Mouse (Mus musculus): ENCODE measurements around the gene 1700067P10Rik. TPM values are rescaled to one million over a fixed set of nuclear protein-coding genes. Genes with fewer than 3 reads are reported as not detected.
A peak's percentile ranks its signal among the peaks of the same experiment; 100 is the strongest.

The 1700067P10Rik gene
- polyA plus RNA-seq (2017; shearing (Covaris generic)): not detected

DNA sequence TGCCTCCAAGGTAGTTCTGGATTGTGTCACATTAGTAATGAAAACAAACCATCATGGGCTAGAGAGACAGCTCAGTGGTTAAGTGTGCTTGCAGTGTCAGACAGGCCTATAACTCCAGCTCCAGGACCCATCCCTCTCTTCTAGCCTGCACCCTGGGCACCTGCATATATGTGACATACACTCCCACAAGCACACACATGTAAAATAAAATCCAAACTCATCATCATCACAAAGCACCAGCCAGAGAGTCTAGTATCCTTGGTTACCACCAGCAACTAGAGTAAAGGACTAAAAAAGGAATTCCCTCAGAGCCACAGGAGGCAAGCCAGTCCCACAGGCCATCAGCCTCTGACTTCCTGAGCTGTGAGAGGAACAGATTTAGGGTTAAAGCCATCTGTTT lies at the start of gene 1700067P10Rik:
Gene 1700067P10Rik (plus strand): TSS at position 301 of the 400 bp plus-strand sequence.
- no peak for ATAC-seq

- ATAC-seq: peak; percentile 67
These were observed 47.5 kb upstream of the 1700067P10Rik start for GRCm38 (mm10) chr17:48041351-48042287.

DNA sequence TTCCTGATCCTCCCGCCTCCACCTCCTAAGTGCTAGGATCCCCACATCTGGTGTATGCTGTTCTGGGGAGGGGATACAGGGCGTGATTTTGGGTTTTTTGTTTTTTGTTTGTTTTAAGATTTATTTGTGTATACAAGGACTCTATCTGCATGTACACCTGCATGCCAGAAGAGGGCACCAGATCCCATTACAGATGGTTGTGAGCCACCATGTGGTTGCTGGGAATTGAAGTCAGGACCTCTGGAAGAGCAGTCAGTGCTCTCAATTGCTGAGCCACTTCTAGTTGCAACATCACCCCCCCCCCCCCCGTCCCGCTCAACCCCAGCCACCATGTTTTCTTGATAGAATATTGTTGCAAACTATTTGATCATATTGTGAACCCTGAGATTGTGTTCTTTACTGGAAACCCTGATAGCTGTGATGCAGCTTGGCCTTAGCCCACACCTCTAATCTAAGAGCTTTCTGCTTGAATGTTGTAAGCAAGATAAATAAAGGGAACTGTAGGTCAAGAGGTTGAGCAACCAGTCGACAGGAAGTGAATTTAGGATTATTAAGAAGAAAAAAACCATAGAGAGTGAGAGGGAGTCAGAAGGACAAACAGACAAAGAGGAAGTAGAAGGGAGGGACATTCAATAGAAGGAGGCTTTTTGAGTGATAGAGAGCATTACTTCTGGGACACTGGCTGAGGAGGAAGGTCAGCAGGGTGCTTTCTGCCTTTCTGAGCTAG lies 45.8 kb upstream of the 1700067P10Rik start:
- ATAC-seq: no peak

- ATAC-seq: peak; percentile 22
These were observed 43.5 kb upstream of the 1700067P10Rik start for GRCm38 (mm10) chr17:48045631-48046030.

GRCm38 (mm10) chr17:48051638-48052337 lies 37.3 kb upstream of the 1700067P10Rik start:
- ATAC-seq: no peak

GRCm38 (mm10) chr17:48052338-48053067 lies 36.6 kb upstream of the 1700067P10Rik start:
- ATAC-seq: no peak

DNA sequence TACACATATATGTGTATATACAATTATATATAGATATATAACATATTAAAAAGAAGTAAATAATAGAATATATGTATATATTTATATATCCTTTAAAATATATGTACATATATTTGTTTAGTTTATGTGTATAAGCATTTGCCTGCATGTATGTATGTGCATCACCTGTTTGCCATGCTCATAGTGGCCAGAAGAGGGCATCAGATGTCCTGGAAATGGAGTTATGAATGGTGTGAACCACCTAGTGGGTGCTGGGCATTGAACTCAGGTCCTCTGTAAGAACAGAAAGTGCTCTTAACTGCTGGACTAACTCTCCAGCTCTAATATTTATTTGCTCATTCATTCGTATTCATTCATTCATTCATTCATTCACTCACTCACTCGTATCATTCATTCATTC lies 35.5 kb upstream of the 1700067P10Rik start:
- no peak for ATAC-seq

- ATAC-seq: no peak
These were observed 33.9 kb upstream of the 1700067P10Rik start for GRCm38 (mm10) chr17:48055076-48055816.

DNA sequence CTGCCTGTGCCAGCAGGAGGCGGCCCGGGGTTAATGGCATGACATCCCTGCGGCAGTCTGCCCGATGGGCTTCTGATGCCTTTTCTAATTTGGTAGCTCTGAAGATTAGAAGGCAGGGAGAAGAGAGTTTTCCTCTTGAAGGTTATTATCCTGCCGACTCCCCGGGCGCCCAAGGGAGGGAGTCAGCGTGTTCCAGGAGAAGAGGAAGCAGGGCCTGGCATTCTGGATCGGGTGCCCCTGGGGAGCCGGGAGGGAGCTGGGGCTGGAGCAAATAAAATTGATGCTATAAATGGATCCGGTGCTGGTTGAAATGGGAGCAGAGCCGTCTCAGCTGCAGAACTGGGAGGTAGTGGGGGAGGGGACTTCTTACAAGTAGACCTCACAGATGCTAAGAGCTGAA lies 31.7 kb upstream of the 1700067P10Rik start:
- ATAC-seq: no peak

DNA sequence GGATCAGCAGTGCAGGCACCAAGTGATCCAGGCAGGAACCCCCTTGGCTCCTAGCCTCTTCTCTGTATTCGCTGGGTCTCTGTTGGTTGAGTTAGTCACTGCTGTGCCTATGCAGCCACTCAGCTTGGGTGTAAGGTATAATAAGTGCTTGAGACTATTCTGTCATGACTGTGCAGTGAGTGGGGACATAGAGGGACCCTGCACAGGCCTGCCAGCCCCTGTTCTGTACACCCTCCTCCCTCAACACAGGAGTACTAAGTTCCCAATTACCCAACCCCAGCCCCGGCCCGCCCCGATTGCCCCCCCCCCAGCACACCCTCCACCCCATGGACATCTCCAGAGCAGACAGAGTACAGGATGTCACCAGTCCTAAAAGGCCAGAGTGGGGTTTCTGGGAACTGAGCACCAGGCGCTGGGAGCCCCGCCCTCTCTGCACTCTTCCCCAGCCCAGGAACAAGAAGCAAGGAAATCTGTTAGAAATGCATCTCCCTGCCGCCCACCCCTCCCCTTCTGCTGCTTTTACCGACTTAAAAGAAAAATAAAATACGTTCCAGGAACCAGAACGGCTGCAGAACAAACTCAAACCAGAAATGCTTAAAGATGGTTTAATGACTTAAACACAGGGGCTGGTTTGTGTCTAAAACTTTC lies 24.8 kb upstream of the 1700067P10Rik start:
- ATAC-seq: no peak

DNA sequence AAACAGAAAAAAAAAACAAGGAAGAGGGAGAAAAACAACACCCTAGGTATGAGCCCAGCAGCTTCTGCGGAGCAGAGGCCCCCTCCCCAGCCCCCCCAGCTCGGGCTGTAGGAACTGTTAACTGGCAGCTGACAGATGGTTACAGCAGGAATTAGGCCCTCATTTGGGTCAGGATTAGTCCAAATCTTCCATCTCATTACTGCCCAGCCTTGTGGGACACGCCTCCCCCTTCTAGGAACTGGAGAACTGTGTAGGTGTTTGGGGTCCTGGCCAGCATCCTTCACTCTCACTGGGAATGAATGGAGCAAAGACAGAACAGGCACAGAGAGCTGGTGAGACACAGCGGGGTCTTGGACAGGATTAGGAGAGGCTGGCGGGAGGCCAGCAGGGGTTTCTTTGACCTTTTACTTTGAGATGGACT lies 24.0 kb upstream of the 1700067P10Rik start:
- no peak for ATAC-seq

GRCm38 (mm10) chr17:48067083-48067614 lies 22.0 kb upstream of the 1700067P10Rik start:
- no peak for ATAC-seq

- ATAC-seq: no peak
These were observed 21.4 kb upstream of the 1700067P10Rik start for GRCm38 (mm10) chr17:48067729-48068128.

GRCm38 (mm10) chr17:48080626-48081025 lies 8.5 kb upstream of the 1700067P10Rik start:
- no peak for ATAC-seq

DNA sequence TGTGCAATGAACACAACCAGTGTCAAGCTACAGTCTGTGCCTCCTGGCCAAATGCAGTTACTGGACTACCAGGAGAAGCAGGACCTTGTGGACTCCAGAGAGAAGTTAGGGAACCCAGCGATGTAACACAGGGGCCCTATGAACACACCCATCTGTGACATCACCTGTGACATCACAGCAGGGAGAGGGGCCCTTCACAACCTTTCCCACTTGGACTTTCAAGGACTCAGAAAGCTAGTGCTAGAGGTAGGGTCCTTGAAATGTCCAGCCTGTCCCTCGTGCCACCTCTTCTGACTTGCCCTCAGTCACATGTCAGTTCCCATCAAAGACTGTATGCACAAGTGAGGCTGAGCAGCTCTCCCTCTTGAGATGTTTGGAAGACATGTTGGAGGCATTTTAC lies 327 bp downstream of the 1700067P10Rik start:
- no peak for ATAC-seq

DNA sequence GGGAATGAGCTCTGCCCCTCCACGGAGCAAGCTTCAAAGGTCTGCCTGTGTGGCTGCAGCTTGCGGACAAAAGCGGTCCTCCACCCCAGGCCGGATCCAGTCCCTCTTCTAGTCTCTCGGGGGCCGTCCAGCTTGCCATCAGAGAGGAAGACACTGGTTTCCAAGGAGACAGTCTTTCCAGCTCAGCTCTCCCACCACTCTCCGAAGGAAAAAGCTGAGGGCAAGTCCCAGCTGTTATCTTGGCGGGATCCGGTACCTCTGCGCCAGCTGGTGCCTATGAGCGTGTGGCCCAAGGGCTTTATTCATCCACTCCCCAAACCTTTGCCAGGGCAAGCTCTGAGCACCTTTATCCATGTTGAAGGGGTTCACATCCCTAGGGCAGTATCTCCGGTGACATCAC lies 1.2 kb downstream of the 1700067P10Rik start:
- no peak for ATAC-seq

- no peak for ATAC-seq
These were observed 4.2 kb downstream of the 1700067P10Rik start for GRCm38 (mm10) chr17:48093286-48093817.

- ATAC-seq: no peak
These were observed 5.9 kb downstream of the 1700067P10Rik start for GRCm38 (mm10) chr17:48094820-48095680.

DNA sequence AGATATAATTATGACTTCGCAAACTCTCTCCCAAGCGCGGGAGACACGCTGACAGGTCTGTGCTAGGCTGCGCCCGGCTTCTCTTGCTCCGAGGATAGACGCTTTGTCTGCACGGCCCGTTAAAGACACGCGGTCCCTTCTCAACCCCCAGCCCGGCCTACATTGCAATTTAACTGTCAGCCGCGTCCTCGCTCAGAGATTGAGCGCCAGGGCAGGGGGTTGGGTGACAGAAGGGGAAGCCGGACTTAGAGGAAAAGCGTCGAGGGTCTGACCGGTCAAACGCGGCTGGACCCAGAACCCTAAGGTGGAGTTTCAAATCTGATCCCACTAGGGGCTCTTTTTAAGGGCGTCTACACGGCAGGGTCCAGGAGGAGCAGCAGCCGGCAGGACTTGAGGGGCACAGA lies 6.6 kb downstream of the 1700067P10Rik start:
- ATAC-seq: no peak

Data from inflammation-experienced regulatory T-cells, adult 6 months (primary cell).